Mouse (Mus musculus) neural tube, embryonic 11.5 days (tissue): Measurements from ENCODE around the gene Cort. TPM values are rescaled to one million over a fixed set of nuclear protein-coding genes. Genes with fewer than 3 reads are reported as not detected.

ENCODE experiments used
- ATAC-seq: fragments of 200-750 bp; cut with Nextera tagmentation; 2 replicates; pipeline ENCODE4 v1.8.0; 2017; ENCODE audit warnings: moderate number of reproducible peaks, mild to moderate bottlenecking, moderate TSS enrichment, moderate library complexity; ENCODE audit not compliant: insufficient read depth, low FRiP score, low TSS enrichment
- DNase-seq: peaks from one replicate; pipeline ENCODE4 v3.0.0-alpha.2; 2015; ENCODE audit warnings: low spot score
- H3K27ac ChIP-seq: fragments of 300-500 bp; sonication (generic); 2 replicates; pipeline ENCODE4 v1.5.1; 2014; ENCODE audit warnings: low read depth, mild to moderate bottlenecking, low read length
- H3K27me3 ChIP-seq: fragments of 300-500 bp; sonication (generic); 2 replicates; pipeline ENCODE4 v1.6.1; 2014; ENCODE audit warnings: mild to moderate bottlenecking, low read length, mixed read lengths; ENCODE audit not compliant: control insufficient read depth, insufficient read depth
- H3K36me3 ChIP-seq: fragments of 300-500 bp; sonication (generic); 2 replicates; pipeline ENCODE4 v1.6.1; 2014; ENCODE audit warnings: mild to moderate bottlenecking, low read length, moderate library complexity, mixed read lengths; ENCODE audit not compliant: control insufficient read depth, insufficient read depth
- H3K4me1 ChIP-seq: fragments of 300-500 bp; sonication (generic); 2 replicates; pipeline ENCODE4 v1.6.1; 2014; ENCODE audit warnings: low read length, mixed read lengths; ENCODE audit not compliant: control insufficient read depth, insufficient read depth
- H3K4me2 ChIP-seq: fragments of 300-500 bp; sonication (generic); 2 replicates; pipeline ENCODE4 v1.6.1; 2014; ENCODE audit warnings: low read depth, mild to moderate bottlenecking, moderate library complexity
- H3K4me3 ChIP-seq: fragments of 300-500 bp; sonication (generic); 2 replicates; pipeline ENCODE4 v1.5.1; 2014; ENCODE audit warnings: low read depth, low read length
- H3K9ac ChIP-seq: fragments of 300-500 bp; sonication (generic); 2 replicates; pipeline ENCODE4 v1.6.1; 2014; ENCODE audit warnings: mild to moderate bottlenecking, low read length
- H3K9me3 ChIP-seq: fragments of 300-500 bp; sonication (generic); 2 replicates; pipeline ENCODE4 v1.6.1; 2016; ENCODE audit warnings: low read length; ENCODE audit not compliant: control insufficient read depth
- WGBS: fragments of 180-500 bp; shearing (Covaris S2); extraction: QIAGEN DNeasy Blood & Tissue Kit; methylation state at CpG from one replicate; pipeline ENCODE4 v1.1.7; 2014; 5-methylcytosine and 5-hydroxymethylcytosine counted together
- polyA plus RNA-seq: library from polyadenylated mRNA; unstranded; fragments of >200 nt; fragmentation: Nextera tagmentation; extraction: Ambion mirVana; gene quantifications from 2 replicates; pipeline ENCODE4 v1.2.1, GENCODE M21; 2014

The Cort gene
- polyA plus RNA-seq, 1 experiment from 2014 or later: not detected

DNA sequence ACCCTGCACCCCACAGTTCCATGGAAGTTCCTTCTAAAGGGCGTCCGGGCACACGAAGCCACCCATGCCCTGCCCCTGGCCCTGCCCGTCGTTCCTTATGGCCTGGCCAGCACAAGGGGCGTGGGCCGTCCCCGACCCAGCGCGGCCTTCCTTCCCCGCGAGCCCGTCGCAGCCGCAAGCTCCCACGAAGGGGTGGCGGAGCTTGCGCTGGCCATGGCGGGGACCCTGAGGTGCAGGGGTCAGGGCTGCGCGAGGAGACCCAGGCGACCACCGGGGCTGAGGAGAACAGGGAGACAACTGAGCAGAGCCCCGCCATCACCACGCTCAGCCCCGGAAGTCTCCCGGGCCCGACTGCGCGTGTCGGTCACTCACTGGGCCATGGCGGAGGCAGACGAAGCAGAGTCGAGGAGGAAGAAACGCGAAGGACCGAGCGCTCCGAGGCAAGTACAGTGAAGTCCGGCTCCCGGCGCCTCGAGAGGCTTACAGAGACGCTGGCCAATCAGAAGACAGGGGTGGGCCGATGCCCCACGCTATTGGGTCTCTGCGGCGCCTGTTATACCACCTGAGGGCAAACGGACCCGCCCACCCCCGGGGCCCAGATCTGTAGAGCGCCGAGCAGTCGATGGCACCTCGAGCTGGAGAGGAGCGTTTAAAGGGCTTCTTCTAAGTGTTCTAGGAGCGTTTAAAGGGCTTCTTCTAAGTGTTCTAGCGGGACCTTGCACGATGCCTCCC, 39.8 kb upstream of the Cort start, which contains the start of gene Pgd:
Pgd (minus strand) TSS at position 557 of the 732 bp plus-strand sequence.
- peak; percentile 97 for DNase-seq
- under 1% methylated on average over 59 of the region's 59 CpGs for WGBS

DNA sequence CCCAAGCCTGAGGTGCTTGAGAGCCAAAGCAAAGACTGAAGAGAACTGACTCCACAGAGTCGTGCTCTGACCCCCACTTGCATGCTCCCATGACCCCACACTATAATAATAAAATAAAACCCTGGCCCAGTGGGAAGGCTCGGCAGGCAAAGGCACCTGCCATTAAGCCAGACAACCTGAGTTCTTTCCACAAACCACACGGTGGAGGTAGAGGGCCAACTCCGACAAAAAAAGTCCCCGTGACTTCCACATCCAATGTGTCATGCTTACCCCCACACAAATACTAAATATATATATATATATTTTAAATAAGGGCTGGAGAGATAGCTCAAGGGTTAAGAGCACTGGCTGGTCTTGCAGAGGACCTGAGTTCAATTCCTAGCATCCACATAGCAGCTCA, 37.6 kb upstream of the Cort start:
- Histone ChIP-seq H3K27me3 (no peaks in the 10 kb centered on the region), H3K36me3 (peaks cover 6% of the 10 kb centered on the region), H3K9ac (no peak overlapping the region), H3K27ac (no peak overlapping the region), H3K4me2 (no peak overlapping the region), H3K9me3 (no peaks in the 10 kb centered on the region), H3K4me1 (no peaks in the 10 kb centered on the region; the same call in 1 of the 2 replicates), H3K4me3 (no peak overlapping the region)
- no peak for ATAC-seq
- no peak for DNase-seq
- WGBS: 63% methylated on average over 5 of the region's 5 CpGs

More for the DNA sequence above, 39.8 kb upstream of the Cort start, which contains the start of gene Pgd:
- Histone ChIP-seq H3K4me3 (peak within 1 kb of the TSS; percentile 87), H3K27ac (peak within 1 kb of the TSS; percentile 61), H3K4me2 (peak within 1 kb of the TSS; percentile 89), H3K9me3 (no peaks in the 10 kb centered on the region), H3K9ac (peak within 1 kb of the TSS; percentile 82), H3K36me3 (no peaks in the 10 kb centered on the region; the same call in none of the 2 replicates), H3K27me3 (no peaks in the 10 kb centered on the region), H3K4me1 (no peaks in the 10 kb centered on the region; the same call in 1 of the 2 replicates)
- peak; percentile 99 for ATAC-seq

GRCm38 (mm10) chr4:149163196-149163595, 36.6 kb upstream of the Cort start:
- no peaks in the 10 kb centered on the region for H3K27me3 ChIP-seq
- no peak for ATAC-seq
- WGBS: 79% methylated on average over 1 of the region's 1 CpGs
- H3K4me3 ChIP-seq: no peak overlapping the region
- no peak overlapping the region for H3K27ac ChIP-seq
- no peak overlapping the region for H3K9ac ChIP-seq
- no peaks in the 10 kb centered on the region for H3K9me3 ChIP-seq
- H3K4me2 ChIP-seq: no peak overlapping the region
- peaks cover 9% of the 10 kb centered on the region for H3K36me3 ChIP-seq
- DNase-seq: no peak
- no peaks in the 10 kb centered on the region; the same call in 1 of the 2 replicates for H3K4me1 ChIP-seq

GRCm38 (mm10) chr4:149161166-149161565, 34.6 kb upstream of the Cort start:
- no peaks in the 10 kb centered on the region for H3K9me3 ChIP-seq
- H3K4me2 ChIP-seq: no peak overlapping the region
- H3K27me3 ChIP-seq: no peaks in the 10 kb centered on the region
- 95% methylated on average over 6 of the region's 6 CpGs for WGBS
- H3K27ac ChIP-seq: no peak overlapping the region
- H3K36me3 ChIP-seq: peaks cover 18% of the 10 kb centered on the region
- no peak overlapping the region for H3K9ac ChIP-seq
- ATAC-seq (no peak), DNase-seq (no peak)
- no peaks in the 10 kb centered on the region; the same call in 1 of the 2 replicates for H3K4me1 ChIP-seq
- H3K4me3 ChIP-seq: no peak overlapping the region

DNA sequence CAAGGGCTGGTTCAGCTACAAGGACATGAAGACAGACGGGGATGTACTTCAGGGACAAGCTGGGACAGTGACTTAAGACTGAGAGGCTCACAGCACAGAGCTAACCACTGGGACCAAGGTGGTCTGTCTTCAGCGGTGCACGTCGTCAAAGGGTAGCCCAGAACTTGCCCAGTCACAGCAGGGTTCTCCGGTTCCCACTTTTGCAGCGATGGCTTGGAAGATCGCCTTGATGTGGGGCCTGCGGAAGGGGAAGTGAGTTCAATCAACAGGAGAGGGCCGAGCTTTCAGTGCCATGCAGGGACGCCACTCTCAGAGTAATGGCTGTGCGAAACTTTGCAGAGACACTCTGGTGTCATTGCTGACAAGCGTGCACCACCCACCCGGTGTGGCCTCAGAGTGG, 33.3 kb upstream of the Cort start:
- peaks cover 29% of the 10 kb centered on the region for H3K36me3 ChIP-seq
- no peaks in the 10 kb centered on the region for H3K27me3 ChIP-seq
- H3K9me3 ChIP-seq: no peaks in the 10 kb centered on the region
- no peak overlapping the region for H3K9ac ChIP-seq
- no peak for ATAC-seq
- no peak overlapping the region for H3K27ac ChIP-seq
- no peaks in the 10 kb centered on the region for H3K4me1 ChIP-seq
- no peak for DNase-seq
- H3K4me3 ChIP-seq: no peak overlapping the region
- H3K4me2 ChIP-seq: no peak overlapping the region
- WGBS: 85% methylated on average over 13 of the region's 13 CpGs

- no peak overlapping the region for H3K4me2 ChIP-seq
- H3K9me3 ChIP-seq: no peaks in the 10 kb centered on the region
- H3K9ac ChIP-seq: no peak overlapping the region
- no peaks in the 10 kb centered on the region for H3K27me3 ChIP-seq
- H3K4me3 ChIP-seq: no peak overlapping the region
- H3K27ac ChIP-seq: no peak overlapping the region
- H3K36me3 ChIP-seq: peaks cover 30% of the 10 kb centered on the region
- no peaks in the 10 kb centered on the region for H3K4me1 ChIP-seq
- ATAC-seq: no peak
- DNase-seq: no peak
- 89% methylated on average over 2 of the region's 2 CpGs for whole genome bisulfite sequencing
Observed at GRCm38 (mm10) chr4:149159203-149159602, 32.6 kb upstream of the Cort start.

DNA sequence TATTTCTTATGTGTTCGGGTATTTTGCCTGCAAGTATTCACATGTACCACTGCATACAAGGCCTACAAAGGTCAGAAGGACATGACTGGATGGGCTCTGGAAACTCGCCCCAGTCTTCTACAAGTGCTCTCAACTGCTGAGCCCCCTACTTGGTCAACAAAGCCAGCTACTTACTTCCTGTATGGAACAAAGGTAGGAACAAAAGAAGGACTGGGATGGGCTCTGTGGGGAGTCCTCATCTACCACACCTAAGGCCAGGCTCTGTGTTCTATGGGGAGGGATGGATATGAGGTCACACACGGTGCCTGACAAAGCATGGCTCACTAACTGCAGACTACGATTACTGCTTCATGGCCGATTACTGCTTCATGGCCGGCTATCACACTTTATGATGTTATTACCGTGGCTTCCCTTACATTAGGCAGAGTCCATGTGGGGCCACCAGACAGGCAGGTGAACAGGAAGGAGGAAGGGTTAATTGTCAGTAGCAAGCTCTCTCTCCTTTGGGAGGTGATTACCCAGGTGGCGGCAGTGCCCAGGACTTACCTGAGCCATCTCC, 30.9 kb upstream of the Cort start:
- ATAC-seq: no peak
- Histone ChIP-seq H3K4me2 (no peak overlapping the region), H3K27me3 (no peaks in the 10 kb centered on the region), H3K27ac (no peak overlapping the region), H3K4me3 (no peak overlapping the region), H3K4me1 (no peaks in the 10 kb centered on the region), H3K9me3 (no peaks in the 10 kb centered on the region), H3K36me3 (peaks cover 36% of the 10 kb centered on the region), H3K9ac (no peak overlapping the region)
- WGBS: 77% methylated on average over 8 of the region's 8 CpGs
- no peak for DNase-seq

DNA sequence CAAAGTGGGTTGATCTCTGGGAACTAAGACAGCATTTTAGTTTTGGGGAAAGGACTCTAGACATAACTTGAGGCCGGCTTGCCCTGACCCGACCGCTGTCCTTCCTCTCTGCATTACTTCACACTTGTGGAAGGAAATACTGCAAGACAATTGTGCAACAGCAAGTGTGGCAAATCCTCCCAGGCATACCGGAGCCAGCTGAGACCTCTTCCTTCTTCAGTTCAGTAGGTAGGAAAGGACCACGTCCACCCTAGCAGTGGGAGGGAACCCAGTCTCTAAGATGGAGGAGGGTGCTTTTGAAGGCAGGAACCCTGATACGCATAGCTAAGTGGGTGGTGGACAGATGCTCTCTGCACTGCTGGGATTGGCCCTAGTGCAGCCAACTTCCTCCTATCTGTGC, 29.1 kb upstream of the Cort start:
- H3K27me3 ChIP-seq: no peaks in the 10 kb centered on the region
- DNase-seq (no peak), ATAC-seq (no peak)
- no peaks in the 10 kb centered on the region for H3K4me1 ChIP-seq
- no peaks in the 10 kb centered on the region for H3K9me3 ChIP-seq
- no peak overlapping the region for H3K9ac ChIP-seq
- no peak overlapping the region for H3K4me3 ChIP-seq
- 98% methylated on average over 6 of the region's 6 CpGs for WGBS
- no peak overlapping the region for H3K4me2 ChIP-seq
- no peak overlapping the region for H3K27ac ChIP-seq
- peaks cover 50% of the 10 kb centered on the region for H3K36me3 ChIP-seq

- no peak overlapping the region for H3K4me2 ChIP-seq
- no peak for ATAC-seq
- DNase-seq: no peak
- H3K4me1 ChIP-seq: no peaks in the 10 kb centered on the region
- 95% methylated on average over 7 of the region's 7 CpGs for WGBS
- H3K9me3 ChIP-seq: no peaks in the 10 kb centered on the region
- peaks cover 48% of the 10 kb centered on the region for H3K36me3 ChIP-seq
- no peak overlapping the region for H3K27ac ChIP-seq
- H3K27me3 ChIP-seq: no peaks in the 10 kb centered on the region
- no peak overlapping the region for H3K9ac ChIP-seq
- no peak overlapping the region for H3K4me3 ChIP-seq
Observed at GRCm38 (mm10) chr4:149154859-149155258, 28.3 kb upstream of the Cort start.
